ENCODE assay signal across 12 mouse cellular contexts in the genomic region with DNA sequence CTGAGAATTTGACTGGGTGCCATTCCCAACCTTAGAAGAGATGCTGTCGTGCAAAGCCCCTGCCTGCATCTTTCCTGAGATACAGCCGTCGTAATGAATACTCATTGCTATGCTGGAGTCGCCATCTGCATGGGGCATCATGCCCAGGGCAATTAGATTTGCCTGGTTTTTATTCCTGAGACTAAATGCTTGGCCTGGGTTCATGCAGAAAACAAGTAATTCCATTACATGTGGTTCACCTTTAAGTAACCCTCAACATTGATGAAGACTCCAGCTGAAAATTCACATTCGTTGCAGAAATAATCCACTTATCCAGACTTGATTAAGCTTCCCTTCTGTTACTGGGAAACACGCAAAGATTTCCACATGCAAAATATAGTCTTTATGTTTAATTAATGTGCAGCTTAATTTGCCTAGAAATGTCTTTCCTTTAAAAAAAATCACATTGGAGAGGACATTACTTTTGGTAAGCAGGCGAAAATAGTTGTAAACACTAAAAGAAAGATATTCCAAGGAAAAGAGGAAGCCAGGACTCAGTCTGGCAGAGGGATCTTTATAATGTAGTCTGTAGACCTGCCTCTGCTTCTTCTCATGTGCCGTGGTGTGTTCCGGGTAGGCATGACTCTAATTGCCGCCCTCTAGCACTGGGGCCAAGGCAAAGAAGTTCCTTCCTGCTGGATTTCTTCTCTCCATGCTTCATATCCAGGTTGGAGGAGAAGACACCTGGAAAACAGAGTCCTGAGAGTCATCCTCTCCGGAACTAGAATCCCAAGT.
A peak's percentile ranks its signal among the peaks of the same experiment; 100 is the strongest.
DNase-seq lines count a peak whose midpoint lies in the region; ATAC-seq lines count a peak whose summit lies in the region.
"Had no signal": no experiment of that assay in that cellular context is flagged by ENCODE, and none has a peak within 500 bp of the region (broad histone marks: within the 10 kb centered on the region; RNA-seq: fewer than 3 reads in every experiment).

No protein-coding gene starts in this region.

- no peaks in the 10 kb centered on the region for H3K9me3 ChIP-seq in intestine, embryonic 16.5 days (ENCODE audit: control insufficient read depth, low read length)
- H3K9me3 ChIP-seq: midbrain, embryonic 12.5 days had no signal

- DNase-seq in frontal cortex, postnatal 25 days (ENCODE audit: low spot score in 2 of 2) = no peak
- peak; percentile 15 to 36 for DNase-seq in left cerebral cortex, adult 18-20 months (ENCODE audit: low spot score in 2 of 2)
- no peak for DNase-seq in left cerebral cortex, postnatal 4 days
- peak; percentile 64 for DNase-seq in MN1 (ENCODE audit: low spot score)
- no peak for DNase-seq in spleen, postnatal 14 days (ENCODE audit: low spot score in 2 of 2)
- no peak for DNase-seq in ovary, postnatal 10 days (ENCODE audit: low spot score)
- DNase-seq: heart, postnatal 10 days; thymus, postnatal 4 days had no signal

- no peak overlapping the region for H3K27ac ChIP-seq in intestine, embryonic 16.5 days (ENCODE audit: low read length)
- H3K27ac ChIP-seq: midbrain, embryonic 12.5 days had no signal

- no peak overlapping the region for H3K9ac ChIP-seq in intestine, embryonic 16.5 days (ENCODE audit: low read depth, low read length)
- H3K9ac ChIP-seq: midbrain, embryonic 12.5 days had no signal

- ATAC-seq in frontal cortex, adult (ENCODE audit: low TSS enrichment) = peak; percentile 48
- ATAC-seq in intestine, embryonic 16.5 days = 0 out of 2 replicates have a peak, but pooled peaks have one; percentile 42

- no peaks in the 10 kb centered on the region for H3K36me3 ChIP-seq in intestine, embryonic 16.5 days (ENCODE audit: control insufficient read depth, insufficient read depth, low read length)
- H3K36me3 ChIP-seq: midbrain, embryonic 12.5 days had no signal

- no peak overlapping the region for H3K4me3 ChIP-seq in intestine, embryonic 16.5 days (ENCODE audit: low read length)
- H3K4me3 ChIP-seq: erythroblast, embryonic 14.5 days; midbrain, embryonic 12.5 days had no signal

- 72% methylated on average over 11 of the region's 11 CpGs for WGBS in intestine, embryonic 16.5 days

- intact Hi-C loops in left cerebral cortex, postnatal 4 days (cut with DNase I) = loop anchor here (10.0 kb wide), 1 partner anchor 76 kb away; no protein-coding TSS in a partner anchor

- H3K4me2 ChIP-seq in intestine, embryonic 16.5 days (ENCODE audit: low read depth, low read length) = no peak overlapping the region
- H3K4me2 ChIP-seq: midbrain, embryonic 12.5 days had no signal

- no peaks in the 10 kb centered on the region for H3K27me3 ChIP-seq in intestine, embryonic 16.5 days (replicated peaks; ENCODE audit: control insufficient read depth, insufficient read depth, low read length)
- H3K27me3 ChIP-seq: midbrain, embryonic 12.5 days had no signal

- H3K4me1 ChIP-seq in intestine, embryonic 16.5 days (ENCODE audit: control insufficient read depth, insufficient read depth, low read length) = no peaks in the 10 kb centered on the region

Comparison
In these comparisons a context has a peak if more than half of its experiments do, and no peak if none do; other contexts are left out.
1. DNase-seq: peak in left cerebral cortex, adult 18-20 months (2 of 2) and MN1 (single experiment); none in frontal cortex, postnatal 25 days (0 of 2), left cerebral cortex, postnatal 4 days (single experiment), spleen, postnatal 14 days (0 of 2) and ovary, postnatal 10 days (single experiment).